Mouse (Mus musculus) testis, adult 2 months (tissue): Measurements from ENCODE around the gene C1qtnf6. TPM values are rescaled to one million over a fixed set of nuclear protein-coding genes. Genes with fewer than 3 reads are reported as not detected.

Source experiments
- H3K27ac ChIP-seq: fragments of 200-500 bp; 2 replicates; pipeline ENCODE4 v1.5.1; 2012; ENCODE audit warnings: low read depth, low read length; ENCODE audit not compliant: control insufficient read depth, insufficient read depth
- H3K27me3 ChIP-seq: fragments of 200-500 bp; 2 replicates; pipeline ENCODE4 v1.6.1; 2012; ENCODE audit warnings: mild to moderate bottlenecking, low read length, moderate library complexity; ENCODE audit not compliant: control insufficient read depth, insufficient read depth
- H3K36me3 ChIP-seq: fragments of 200-500 bp; 2 replicates; pipeline ENCODE4 v1.6.1; 2012; ENCODE audit warnings: mild to moderate bottlenecking, low read length; ENCODE audit not compliant: control insufficient read depth, insufficient read depth
- H3K4me1 ChIP-seq: fragments of 200-500 bp; 2 replicates; pipeline ENCODE4 v1.6.1; 2012; ENCODE audit warnings: low read length; ENCODE audit not compliant: control insufficient read depth, insufficient read depth
- H3K4me3 ChIP-seq: fragments of 200-500 bp; 2 replicates; pipeline ENCODE4 v1.5.1; 2012; ENCODE audit warnings: low read depth, mild to moderate bottlenecking, low read length, moderate library complexity, mixed read lengths; ENCODE audit not compliant: control insufficient read depth
- CTCF ChIP-seq: fragments of 200-500 bp; IDR thresholded peaks from 2 replicates; pipeline ENCODE4 v1.5.1; 2012; ENCODE audit warnings: low read depth, mild to moderate bottlenecking, inconsistent platforms, low read length, moderate library complexity; ENCODE audit not compliant: control insufficient read depth, insufficient read depth, insufficient replicate concordance
- POLR2A ChIP-seq: fragments of 200-500 bp; IDR thresholded peaks from 2 replicates; pipeline ENCODE4 v1.6.1; 2012; ENCODE audit warnings: low read depth, mild to moderate bottlenecking, inconsistent platforms, low read length, moderate library complexity; ENCODE audit not compliant: control insufficient read depth
- polyA plus RNA-seq: library from polyadenylated mRNA; depleted of rRNA; stranded (reverse); fragments of >200 nt; gene quantifications from 2 replicates; pipeline ENCODE4 v1.2.3, GENCODE M21; 2012

Gene C1qtnf6
- polyA plus RNA-seq, 1 experiment = 9.8 TPM

DNA sequence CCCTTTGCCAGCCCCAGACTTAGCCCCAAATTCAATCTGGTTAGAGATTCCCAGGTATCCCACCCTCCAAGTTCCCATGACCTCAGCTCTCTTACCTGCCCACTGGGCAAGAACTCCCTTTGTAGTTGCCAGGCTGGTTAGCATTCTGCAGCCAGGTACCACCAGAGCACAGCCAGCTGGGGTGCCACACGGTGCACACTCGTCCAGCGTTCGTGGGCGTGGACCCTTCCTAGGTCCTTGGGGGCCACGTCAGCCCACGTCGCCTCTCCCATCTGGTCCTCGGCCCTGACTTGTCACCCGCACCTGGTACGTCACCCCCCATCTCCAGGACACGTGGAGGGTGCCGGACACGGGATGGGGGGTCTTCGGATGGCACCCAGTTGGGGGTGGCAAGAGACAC, 12.8 kb upstream of the C1qtnf6 start:
- Histone ChIP-seq H3K27ac (no peak overlapping the region), H3K4me1 (peaks cover 10% of the 10 kb centered on the region), H3K27me3 (no peaks in the 10 kb centered on the region), H3K4me3 (no peak overlapping the region), H3K36me3 (no peaks in the 10 kb centered on the region)
- TF ChIP-seq POLR2A = no peak

DNA sequence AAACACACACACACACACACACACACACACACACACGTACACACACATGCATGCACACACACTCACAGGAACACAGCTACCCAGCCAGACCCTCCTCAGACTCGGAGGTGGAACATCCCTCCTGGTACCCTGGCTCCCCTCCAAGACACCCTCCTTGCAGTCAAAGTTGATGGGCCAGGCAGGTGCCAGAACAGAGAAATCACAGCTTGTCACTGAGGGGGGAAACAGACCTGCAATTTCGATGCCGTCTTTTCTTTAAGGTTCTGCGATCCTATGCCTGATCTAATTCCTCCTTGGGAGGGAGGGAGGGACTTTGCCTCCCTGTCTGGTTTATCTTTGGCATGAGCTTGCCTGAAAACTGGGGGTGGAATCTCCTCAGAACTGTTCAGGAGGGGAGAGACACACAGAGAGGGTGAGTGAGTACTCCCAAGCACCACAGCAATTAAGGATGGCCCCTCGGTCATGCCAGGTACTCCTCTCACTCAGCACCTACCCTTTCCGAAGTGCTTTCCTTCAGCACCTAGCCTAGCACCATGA, 11.6 kb upstream of the C1qtnf6 start:
- Histone ChIP-seq H3K27me3 (no peaks in the 10 kb centered on the region), H3K4me3 (no peak overlapping the region)
- TF ChIP-seq CTCF = no peak
- TF ChIP-seq POLR2A = no peak

GRCm38 (mm10) chr15:78542098-78542766, 11.0 kb upstream of the C1qtnf6 start:
- H3K4me1 ChIP-seq = no peaks in the 10 kb centered on the region; the same call in 1 of the 2 replicates
- H3K36me3 ChIP-seq = no peaks in the 10 kb centered on the region
- H3K27me3 ChIP-seq = no peaks in the 10 kb centered on the region
- TF ChIP-seq CTCF = no peak
- no peak for TF ChIP-seq POLR2A
- no peak overlapping the region for H3K4me3 ChIP-seq
- H3K27ac ChIP-seq = no peak overlapping the region

More for the DNA sequence above, 11.6 kb upstream of the C1qtnf6 start:
- Histone ChIP-seq H3K4me1 (peaks cover 3% of the 10 kb centered on the region), H3K27ac (no peak overlapping the region), H3K36me3 (no peaks in the 10 kb centered on the region)

DNA sequence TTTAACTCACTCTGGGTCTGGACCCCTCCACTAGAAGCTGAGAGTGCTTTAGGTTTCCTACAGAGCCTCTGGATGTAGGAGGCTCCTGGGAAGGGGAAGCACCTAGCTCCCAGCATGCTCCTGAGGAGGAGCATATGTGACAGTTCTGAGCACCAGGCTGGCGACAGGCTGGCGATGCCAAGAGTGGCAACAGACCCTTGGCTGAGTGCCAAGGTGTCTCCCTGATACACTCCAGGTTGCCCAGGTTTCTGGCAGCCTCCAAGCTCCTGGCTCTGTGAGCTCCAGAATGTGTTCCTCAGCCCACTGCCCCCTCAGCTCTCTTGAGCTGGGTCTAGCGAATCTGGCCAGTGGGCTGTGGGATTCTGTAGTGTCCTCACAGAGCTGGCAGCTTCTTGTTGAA, 10.4 kb upstream of the C1qtnf6 start:
- Histone ChIP-seq H3K36me3 (no peaks in the 10 kb centered on the region), H3K4me1 (no peaks in the 10 kb centered on the region; the same call in 1 of the 2 replicates), H3K4me3 (no peak overlapping the region), H3K27me3 (no peaks in the 10 kb centered on the region), H3K27ac (no peak overlapping the region)
- TF ChIP-seq POLR2A (no peak), CTCF (no peak)

GRCm38 (mm10) chr15:78541036-78541435, 9.8 kb upstream of the C1qtnf6 start:
- H3K36me3 ChIP-seq = no peaks in the 10 kb centered on the region
- no peak overlapping the region for H3K4me3 ChIP-seq
- no peaks in the 10 kb centered on the region for H3K27me3 ChIP-seq
- H3K27ac ChIP-seq = no peak overlapping the region
- TF ChIP-seq POLR2A (no peak), CTCF (no peak)
- no peaks in the 10 kb centered on the region; the same call in 1 of the 2 replicates for H3K4me1 ChIP-seq

DNA sequence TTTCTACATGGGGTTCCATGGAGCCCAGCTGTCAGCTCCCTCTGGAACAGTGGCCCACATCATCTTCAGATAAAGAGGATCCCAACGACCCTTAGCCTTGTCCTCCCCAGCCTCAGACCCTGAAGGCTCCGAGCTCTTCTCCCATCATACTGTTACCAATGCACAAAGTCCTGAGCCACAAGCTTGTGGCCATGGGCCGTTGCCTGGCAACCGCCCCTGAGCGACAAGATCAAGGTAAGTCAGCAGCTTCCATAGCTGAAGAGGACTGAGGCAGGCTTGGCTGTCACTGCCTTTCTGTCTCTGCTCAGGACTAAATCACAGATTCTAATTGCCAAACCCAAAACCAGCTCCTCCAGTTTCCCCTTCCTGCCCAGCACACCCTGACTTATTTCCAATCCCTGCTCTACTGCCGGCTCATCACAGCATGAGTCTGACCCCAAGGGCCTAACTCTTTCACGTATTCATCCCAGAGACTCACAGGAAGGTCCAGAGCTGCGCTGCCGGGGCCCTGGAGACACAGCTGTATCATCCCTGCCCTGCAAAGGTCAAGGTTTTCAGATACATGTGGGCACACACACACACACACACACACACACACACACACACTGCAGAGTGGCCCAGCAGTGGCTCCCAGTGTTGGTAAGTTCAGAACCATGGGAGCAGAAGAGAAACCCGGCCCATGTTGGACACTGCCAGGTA, 4.7 kb upstream of the C1qtnf6 start:
- peaks cover 5% of the 10 kb centered on the region for H3K4me1 ChIP-seq
- H3K27ac ChIP-seq = no peak overlapping the region
- no peak for TF ChIP-seq CTCF
- TF ChIP-seq POLR2A = no peak
- no peak overlapping the region for H3K4me3 ChIP-seq
- H3K36me3 ChIP-seq = no peaks in the 10 kb centered on the region
- H3K27me3 ChIP-seq = no peaks in the 10 kb centered on the region

- no peak for TF ChIP-seq POLR2A
- no peak for TF ChIP-seq CTCF
- Histone ChIP-seq H3K36me3 (no peaks in the 10 kb centered on the region), H3K4me3 (no peak overlapping the region), H3K4me1 (peaks cover 9% of the 10 kb centered on the region), H3K27ac (no peak overlapping the region), H3K27me3 (no peaks in the 10 kb centered on the region)
These were observed 2.2 kb upstream of the C1qtnf6 start for GRCm38 (mm10) chr15:78533346-78533835.

DNA sequence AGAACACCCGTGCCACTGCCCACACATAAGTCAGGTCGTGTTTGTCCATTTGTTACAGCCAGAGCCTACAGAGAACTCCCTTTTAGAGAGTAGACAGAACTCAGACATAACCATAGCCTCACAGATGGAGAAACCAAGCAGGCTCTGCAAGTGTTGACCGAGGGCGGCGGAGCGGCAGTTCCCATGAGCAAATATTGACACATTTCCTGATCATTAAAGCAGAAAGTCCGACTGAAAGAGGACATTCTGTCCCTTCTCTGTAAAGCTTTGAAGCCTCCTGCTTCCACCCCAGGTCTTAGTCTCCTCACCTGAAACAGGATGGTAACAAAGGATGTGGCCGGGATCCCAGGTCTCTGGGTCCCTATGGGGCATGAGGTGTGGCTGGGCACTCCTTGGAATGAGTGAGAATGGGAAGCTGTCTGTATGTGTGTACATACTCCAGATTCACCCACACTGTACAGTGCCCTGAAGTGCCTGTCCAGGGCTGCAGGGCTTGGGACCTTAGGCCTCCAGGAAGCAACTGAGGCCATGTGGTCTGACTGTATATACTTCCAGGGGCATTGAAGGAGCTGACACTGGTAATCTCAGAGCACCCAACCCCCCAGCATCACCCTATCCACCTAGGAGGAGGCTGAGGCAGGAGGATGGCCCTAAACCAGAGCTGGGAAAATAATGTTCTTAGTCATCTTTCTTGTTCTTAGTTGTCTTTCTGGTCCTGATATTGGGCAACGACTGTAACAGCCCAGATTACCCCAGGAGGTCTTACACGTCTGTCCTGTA, 1.5 kb upstream of the C1qtnf6 start:
- H3K27me3 ChIP-seq = no peaks in the 10 kb centered on the region
- no peak overlapping the region for H3K4me3 ChIP-seq
- H3K4me1 ChIP-seq = peaks cover 9% of the 10 kb centered on the region
- no peaks in the 10 kb centered on the region for H3K36me3 ChIP-seq
- no peak overlapping the region for H3K27ac ChIP-seq
- TF ChIP-seq CTCF (no peak), POLR2A (no peak)
